Mouse (Mus musculus) erythroblast, embryonic 14.5 days (primary cell): ENCODE results near the gene Dcaf7.

Experiments
- GATA1 ChIP-seq: IDR thresholded peaks from 2 replicates; pipeline ENCODE4 v1.6.1; 2012; ENCODE audit warnings: low read length, inconsistent platforms, mixed read lengths
- TAL1 ChIP-seq: IDR thresholded peaks from 3 replicates; pipeline ENCODE4 v1.6.1; 2012; ENCODE audit warnings: low read length, inconsistent platforms, mixed read lengths

GRCm38 (mm10) chr11:106065073-106065922 lies 28.6 kb downstream of the Dcaf7 start:
- TF ChIP-seq TAL1, result no peak
- TF ChIP-seq GATA1, result no peak
